Mouse (Mus musculus) C2C12 (cell line): ENCODE measurements around the gene Stard3. TPM values are rescaled to one million over a fixed set of nuclear protein-coding genes. Genes with fewer than 3 reads are reported as not detected.
A peak's percentile ranks its signal among the peaks of the same experiment; 100 is the strongest.

Source experiments
- H3K27me3 ChIP-seq: one replicate; pipeline ENCODE4 v1.6.1; 2011; ENCODE audit not compliant: control insufficient read depth, insufficient read depth, insufficient read length
- H3K36me3 ChIP-seq: one replicate; pipeline ENCODE4 v1.6.1; 2011; ENCODE audit not compliant: control insufficient read depth, insufficient read depth
- H3K4me3 ChIP-seq: one replicate; pipeline ENCODE4 v1.5.1; 2011; ENCODE audit warnings: mild to moderate bottlenecking, control low read depth; ENCODE audit not compliant: poor library complexity, insufficient read depth, severe bottlenecking
- H3K79me2 ChIP-seq: one replicate; pipeline ENCODE4 v1.6.1; 2011; ENCODE audit not compliant: control insufficient read depth, insufficient read depth
- H3K79me3 ChIP-seq: one replicate; pipeline ENCODE4 v1.6.1; 2011; ENCODE audit warnings: low read depth, control low read depth
- H3ac ChIP-seq: one replicate; pipeline ENCODE3; 2011; ENCODE audit warnings: low read depth; ENCODE audit not compliant: control insufficient read depth, insufficient read length
- CEBPB ChIP-seq: IDR thresholded peaks from one replicate; pipeline ENCODE4 v1.6.1; 2011; ENCODE audit warnings: low read depth, mild to moderate bottlenecking, control low read depth, moderate library complexity
- CTCF ChIP-seq: IDR thresholded peaks from one replicate; pipeline ENCODE4 v1.5.1; 2011; ENCODE audit not compliant: control insufficient read depth, insufficient read depth, insufficient read length
- FOSL1 ChIP-seq: IDR thresholded peaks from one replicate; pipeline ENCODE4 v1.8.0; 2011; ENCODE audit warnings: mild to moderate bottlenecking, low read length; ENCODE audit not compliant: poor library complexity, insufficient read depth, severe bottlenecking
- MAX ChIP-seq: IDR thresholded peaks from one replicate; pipeline ENCODE4 v1.6.1; 2011; ENCODE audit warnings: mild to moderate bottlenecking, control low read depth
- MYOD1 ChIP-seq: IDR thresholded peaks from one replicate; pipeline ENCODE4 v1.6.1; 2011; ENCODE audit warnings: low read depth; ENCODE audit not compliant: control insufficient read depth, insufficient read length
- MYOG ChIP-seq: IDR thresholded peaks from one replicate; pipeline ENCODE4 v1.6.1; 2011; ENCODE audit not compliant: control insufficient read depth, insufficient read length; ENCODE audit errors: extremely low read depth
- USF1 ChIP-seq: IDR thresholded peaks from one replicate; pipeline ENCODE4 v1.6.1; 2011; ENCODE audit warnings: low read depth, mild to moderate bottlenecking, control low read depth, moderate library complexity
- polyA plus RNA-seq: library from polyadenylated mRNA; unstranded; fragments of >200 nt; fragmentation: generic; extraction: Trizol; gene quantifications from one replicate; pipeline ENCODE4 v1.2.1, GENCODE M21; 2012; ENCODE audit warnings: missing spikeins

The Stard3 gene
- polyA plus RNA-seq, 1 experiment = 28.3 TPM

GRCm38 (mm10) chr11:98409341-98409822 lies 51.2 kb downstream of the Stard3 start:
- no peak for TF ChIP-seq MYOD1
- H3K27me3 ChIP-seq = no peaks in the 10 kb centered on the region
- peaks cover 6% of the 10 kb centered on the region for H3K79me3 ChIP-seq
- no peak overlapping the region for H3ac ChIP-seq
- no peak overlapping the region for H3K4me3 ChIP-seq
- peaks cover 19% of the 10 kb centered on the region for H3K79me2 ChIP-seq
- H3K36me3 ChIP-seq = no peaks in the 10 kb centered on the region

GRCm38 (mm10) chr11:98412273-98412796 lies 54.2 kb downstream of the Stard3 start, which contains the start of gene Erbb2:
TSS of gene Erbb2 (plus strand) at chr11:98412470.
- Histone ChIP-seq H3ac (peak within 1 kb of the TSS; percentile 98), H3K79me3 (peaks cover 15% of the 10 kb centered on the region), H3K36me3 (no peaks in the 10 kb centered on the region), H3K79me2 (peaks cover 47% of the 10 kb centered on the region), H3K27me3 (no peaks in the 10 kb centered on the region), H3K4me3 (peak within 1 kb of the TSS; percentile 78)
- TF ChIP-seq CTCF (no peak), MAX (peak; percentile 81)

GRCm38 (mm10) chr11:98412797-98413301 lies 54.7 kb downstream of the Stard3 start:
- Histone ChIP-seq H3K4me3 (peak overlapping the region; percentile 78), H3ac (peak overlapping the region; percentile 98), H3K36me3 (no peaks in the 10 kb centered on the region), H3K79me2 (peaks cover 47% of the 10 kb centered on the region), H3K27me3 (no peaks in the 10 kb centered on the region), H3K79me3 (peaks cover 17% of the 10 kb centered on the region)
- TF ChIP-seq USF1 = no peak
- no peak for TF ChIP-seq MAX
- no peak for TF ChIP-seq CTCF
- no peak for TF ChIP-seq FOSL1
- no peak for TF ChIP-seq CEBPB
- no peak for TF ChIP-seq MYOD1
- no peak for TF ChIP-seq MYOG

GRCm38 (mm10) chr11:98413731-98414130 lies 55.6 kb downstream of the Stard3 start:
- Histone ChIP-seq H3K79me2 (peaks cover 47% of the 10 kb centered on the region), H3K79me3 (peaks cover 19% of the 10 kb centered on the region), H3K27me3 (no peaks in the 10 kb centered on the region), H3K36me3 (no peaks in the 10 kb centered on the region), H3ac (peak overlapping the region; percentile 35), H3K4me3 (peak overlapping the region; percentile 78)
- TF ChIP-seq USF1 (no peak), CEBPB (no peak), MAX (no peak), CTCF (no peak), MYOG (no peak), MYOD1 (no peak), FOSL1 (no peak)

- Histone ChIP-seq H3ac (peak overlapping the region; percentile 25), H3K4me3 (no peak overlapping the region), H3K79me2 (peaks cover 47% of the 10 kb centered on the region), H3K79me3 (peaks cover 20% of the 10 kb centered on the region), H3K36me3 (no peaks in the 10 kb centered on the region), H3K27me3 (no peaks in the 10 kb centered on the region)
- TF ChIP-seq CTCF (no peak), USF1 (no peak), FOSL1 (no peak)
Measured at GRCm38 (mm10) chr11:98414162-98414561, 56.0 kb downstream of the Stard3 start.

- no peak for TF ChIP-seq MYOD1
- no peak for TF ChIP-seq MAX
- TF ChIP-seq USF1 = no peak
- TF ChIP-seq CTCF = no peak
- TF ChIP-seq CEBPB = no peak
- no peak for TF ChIP-seq MYOG
- TF ChIP-seq FOSL1 = no peak
- no peak overlapping the region for H3K4me3 ChIP-seq
- H3K79me3 ChIP-seq = peaks cover 20% of the 10 kb centered on the region
- H3K79me2 ChIP-seq = peaks cover 47% of the 10 kb centered on the region
- H3K27me3 ChIP-seq = no peaks in the 10 kb centered on the region
- no peak overlapping the region for H3ac ChIP-seq
- H3K36me3 ChIP-seq = peaks cover 9% of the 10 kb centered on the region
Measured at GRCm38 (mm10) chr11:98417074-98417473, 58.9 kb downstream of the Stard3 start.
